Mouse (Mus musculus) stomach, embryonic 16.5 days (tissue): ENCODE data around the gene Tbc1d8. TPM values are rescaled to one million over a fixed set of nuclear protein-coding genes. Genes with fewer than 3 reads are reported as not detected.

Source experiments
- ATAC-seq: fragments of 200-750 bp; cut with Nextera tagmentation; 2 replicates; pipeline ENCODE4 v1.8.0; 2017; ENCODE audit warnings: moderate number of reproducible peaks, moderate TSS enrichment; ENCODE audit not compliant: insufficient read depth, low FRiP score
- H3K27ac ChIP-seq: fragments of 300-500 bp; sonication (generic); 2 replicates; pipeline ENCODE4 v1.5.1; 2014; ENCODE audit warnings: low read length
- H3K27me3 ChIP-seq: fragments of 300-500 bp; sonication (generic); 2 replicates; pipeline ENCODE4 v1.6.1; 2014; ENCODE audit warnings: low read length, control low read depth, mixed read lengths; ENCODE audit not compliant: control insufficient read depth, insufficient read depth
- H3K36me3 ChIP-seq: fragments of 300-500 bp; sonication (generic); 2 replicates; pipeline ENCODE4 v1.6.1; 2014; ENCODE audit warnings: low read length; ENCODE audit not compliant: control insufficient read depth, insufficient read depth
- H3K4me1 ChIP-seq: fragments of 300-500 bp; sonication (generic); 2 replicates; pipeline ENCODE4 v1.6.1; 2014; ENCODE audit warnings: low read length, control low read depth, mixed read lengths; ENCODE audit not compliant: control insufficient read depth, insufficient read depth
- H3K4me2 ChIP-seq: fragments of 300-500 bp; sonication (generic); 2 replicates; pipeline ENCODE4 v1.6.1; 2014; ENCODE audit warnings: low read depth, low read length, mixed read lengths
- H3K4me3 ChIP-seq: fragments of 300-500 bp; sonication (generic); replicated peaks from 2 replicates; pipeline ENCODE4 v1.5.1; 2014; ENCODE audit warnings: mild to moderate bottlenecking, low read length
- H3K9ac ChIP-seq: fragments of 300-500 bp; sonication (generic); 2 replicates; pipeline ENCODE4 v1.6.1; 2014; ENCODE audit warnings: low read length
- H3K9me3 ChIP-seq: fragments of 300-500 bp; sonication (generic); replicated peaks from 2 replicates; pipeline ENCODE4 v1.6.1; 2016; ENCODE audit warnings: low read length, control low read depth; ENCODE audit not compliant: control insufficient read depth
- WGBS: fragments of 180-500 bp; shearing (Covaris S2); extraction: QIAGEN DNeasy Blood & Tissue Kit; methylation state at CpG from one replicate; pipeline ENCODE4 v1.1.7; 2014; 5-methylcytosine and 5-hydroxymethylcytosine counted together
- polyA plus RNA-seq: library from polyadenylated mRNA; unstranded; fragments of >200 nt; fragmentation: Nextera tagmentation; extraction: Ambion mirVana; gene quantifications from 2 replicates; pipeline ENCODE4 v1.2.1, GENCODE M21; 2015

Gene Tbc1d8
- polyA plus RNA-seq, 1 experiment from 2014 or later, result 11.6 TPM

DNA sequence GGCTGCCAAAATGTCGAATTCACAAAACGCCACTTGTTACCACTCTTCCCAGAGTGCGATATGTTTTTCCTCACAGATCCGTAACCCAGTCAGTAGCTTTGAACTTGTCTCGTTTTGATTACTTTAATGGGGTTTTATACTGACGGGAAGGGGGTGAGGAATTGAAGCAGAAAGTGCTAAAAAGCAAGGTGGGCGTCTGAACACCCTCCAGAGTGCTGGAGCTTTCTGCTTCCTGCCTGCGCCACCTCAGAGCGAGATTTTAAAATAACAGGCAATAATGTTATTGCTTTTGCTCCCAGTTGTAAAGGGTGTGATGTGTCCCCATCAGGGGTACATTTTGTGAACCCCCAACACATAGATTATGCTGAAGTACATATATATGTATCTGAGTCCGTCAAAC is 139.7 kb downstream of the Tbc1d8 start:
- Histone ChIP-seq H3K4me1 (no peaks in the 10 kb centered on the region), H3K36me3 (no peaks in the 10 kb centered on the region), H3K9ac (no peak overlapping the region), H3K27ac (no peak overlapping the region), H3K9me3 (no peaks in the 10 kb centered on the region), H3K4me2 (no peak overlapping the region), H3K4me3 (no peak overlapping the region), H3K27me3 (no peaks in the 10 kb centered on the region)
- no peak for ATAC-seq
- WGBS, result 73% methylated on average over 10 of the region's 10 CpGs

DNA sequence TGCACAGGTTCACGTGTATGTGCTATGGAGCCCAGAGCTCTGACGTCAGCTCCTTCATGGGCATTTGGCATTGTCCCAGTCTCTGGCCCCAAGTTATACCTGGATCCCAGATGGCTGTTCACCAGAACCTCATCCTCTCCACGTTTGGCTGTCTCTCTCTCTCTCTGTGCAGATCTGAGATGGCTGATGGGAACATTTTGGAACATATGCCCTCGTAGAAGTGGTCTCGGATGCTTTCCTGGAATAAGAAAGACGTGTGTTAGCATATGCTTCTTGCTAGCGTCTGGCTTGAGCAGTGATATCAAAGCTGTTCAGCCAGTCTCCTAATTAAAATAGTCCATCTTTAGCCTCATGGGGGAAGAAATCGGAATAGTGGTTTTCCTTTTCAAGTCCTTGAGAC is 141.8 kb downstream of the Tbc1d8 start:
- no peak for ATAC-seq
- Histone ChIP-seq H3K4me3 (no peak overlapping the region), H3K36me3 (no peaks in the 10 kb centered on the region)

GRCm38 (mm10) chr1:39335561-39336196 is 142.9 kb downstream of the Tbc1d8 start:
- Histone ChIP-seq H3K4me2 (no peak overlapping the region), H3K4me1 (no peaks in the 10 kb centered on the region)
- 26% methylated on average over 15 of the region's 15 CpGs for WGBS

More for the DNA sequence above, 141.8 kb downstream of the Tbc1d8 start:
- no peaks in the 10 kb centered on the region for H3K27me3 ChIP-seq
- no peaks in the 10 kb centered on the region for H3K4me1 ChIP-seq
- no peak overlapping the region for H3K9ac ChIP-seq
- no peaks in the 10 kb centered on the region for H3K9me3 ChIP-seq
- no peak overlapping the region for H3K4me2 ChIP-seq
- WGBS, result 86% methylated on average over 8 of the region's 8 CpGs
- no peak overlapping the region for H3K27ac ChIP-seq

DNA sequence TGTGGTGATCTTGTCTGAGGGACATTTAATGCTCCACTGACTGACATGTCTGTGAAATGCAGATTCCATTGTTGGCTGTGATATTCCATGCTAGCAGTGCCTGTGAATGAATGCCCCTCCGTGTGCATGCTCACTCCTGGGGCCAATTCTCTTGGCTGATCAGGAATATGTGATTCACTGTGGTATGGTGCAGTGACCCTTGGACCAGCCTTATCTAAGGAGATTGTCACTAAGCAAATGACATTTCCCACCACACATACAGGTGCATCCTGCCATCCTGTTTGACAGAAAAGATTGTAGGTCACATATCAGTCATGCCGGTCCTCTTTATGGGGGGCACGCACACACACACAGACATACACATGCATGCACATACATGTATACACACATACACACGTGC is 146.1 kb downstream of the Tbc1d8 start:
- WGBS, result 78% methylated on average over 4 of the region's 4 CpGs
- ATAC-seq, result no peak
- H3K36me3 ChIP-seq, result no peaks in the 10 kb centered on the region
- H3K27ac ChIP-seq, result no peak overlapping the region
- no peak overlapping the region for H3K4me2 ChIP-seq
- no peak overlapping the region for H3K4me3 ChIP-seq
- no peaks in the 10 kb centered on the region for H3K27me3 ChIP-seq
- H3K4me1 ChIP-seq, result no peaks in the 10 kb centered on the region
- H3K9ac ChIP-seq, result no peak overlapping the region
- no peaks in the 10 kb centered on the region for H3K9me3 ChIP-seq

More at GRCm38 (mm10) chr1:39335561-39336196, 142.9 kb downstream of the Tbc1d8 start:
- no peak for ATAC-seq
- H3K36me3 ChIP-seq, result no peaks in the 10 kb centered on the region
- H3K9ac ChIP-seq, result no peak overlapping the region; the same call in 1 of the 2 replicates
- H3K27me3 ChIP-seq, result no peaks in the 10 kb centered on the region
- no peak overlapping the region for H3K27ac ChIP-seq
- H3K9me3 ChIP-seq, result no peaks in the 10 kb centered on the region
- no peak overlapping the region for H3K4me3 ChIP-seq

GRCm38 (mm10) chr1:39330857-39331594 is 147.5 kb downstream of the Tbc1d8 start:
- Histone ChIP-seq H3K36me3 (no peaks in the 10 kb centered on the region), H3K9me3 (no peaks in the 10 kb centered on the region), H3K27ac (no peak overlapping the region), H3K4me1 (no peaks in the 10 kb centered on the region), H3K4me3 (no peak overlapping the region), H3K9ac (no peak overlapping the region), H3K4me2 (no peak overlapping the region), H3K27me3 (no peaks in the 10 kb centered on the region)
- 90% methylated on average over 7 of the region's 7 CpGs for WGBS
- no peak for ATAC-seq

DNA sequence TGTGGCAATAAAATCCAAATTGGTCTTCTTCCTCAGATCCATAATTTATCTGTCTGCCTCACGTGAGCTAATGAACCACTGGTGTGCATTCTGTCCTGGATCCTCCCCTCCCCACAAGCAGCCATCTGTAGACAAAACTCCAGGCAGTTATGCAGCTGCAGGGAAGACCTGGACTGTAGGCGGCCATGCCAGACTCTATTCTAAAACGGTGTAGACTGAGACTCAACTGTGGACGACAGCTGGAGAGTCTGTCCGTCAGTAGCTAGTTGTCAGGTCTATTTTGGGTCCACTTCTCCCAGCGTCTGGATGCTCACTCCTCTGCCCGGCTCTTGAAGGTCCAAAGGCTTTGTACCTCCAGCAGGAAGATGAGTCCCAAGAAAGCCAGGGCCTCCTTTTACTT is 151.0 kb downstream of the Tbc1d8 start:
- H3K36me3 ChIP-seq, result no peaks in the 10 kb centered on the region
- no peak overlapping the region for H3K9ac ChIP-seq
- WGBS, result 79% methylated on average over 7 of the region's 7 CpGs
- no peak overlapping the region for H3K4me2 ChIP-seq
- no peak for ATAC-seq
- no peak overlapping the region for H3K27ac ChIP-seq
- H3K4me3 ChIP-seq, result no peak overlapping the region
- no peaks in the 10 kb centered on the region for H3K4me1 ChIP-seq
- no peaks in the 10 kb centered on the region for H3K27me3 ChIP-seq
- no peaks in the 10 kb centered on the region for H3K9me3 ChIP-seq

DNA sequence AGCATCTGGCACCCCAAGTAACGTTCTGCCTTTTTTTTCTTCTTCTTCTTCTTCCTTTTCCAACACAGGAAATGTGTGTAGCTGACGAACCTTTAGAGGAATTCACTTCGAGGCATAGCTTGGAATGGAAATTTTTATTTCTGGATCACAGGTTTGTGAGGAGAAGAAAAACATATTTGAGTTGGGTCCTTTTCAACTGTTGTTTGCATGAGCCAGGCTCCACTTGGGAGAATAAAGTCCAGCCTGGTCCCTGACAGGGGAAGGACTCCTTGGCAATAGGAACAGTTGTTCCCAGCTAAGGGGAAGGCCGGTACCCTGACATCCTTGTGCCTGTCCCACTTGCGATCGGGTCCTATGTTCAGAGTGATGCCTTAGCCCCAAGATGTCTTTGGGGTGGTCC is 153.3 kb downstream of the Tbc1d8 start:
- H3K36me3 ChIP-seq, result no peaks in the 10 kb centered on the region
- WGBS, result 86% methylated on average over 6 of the region's 6 CpGs
- no peak for ATAC-seq

DNA sequence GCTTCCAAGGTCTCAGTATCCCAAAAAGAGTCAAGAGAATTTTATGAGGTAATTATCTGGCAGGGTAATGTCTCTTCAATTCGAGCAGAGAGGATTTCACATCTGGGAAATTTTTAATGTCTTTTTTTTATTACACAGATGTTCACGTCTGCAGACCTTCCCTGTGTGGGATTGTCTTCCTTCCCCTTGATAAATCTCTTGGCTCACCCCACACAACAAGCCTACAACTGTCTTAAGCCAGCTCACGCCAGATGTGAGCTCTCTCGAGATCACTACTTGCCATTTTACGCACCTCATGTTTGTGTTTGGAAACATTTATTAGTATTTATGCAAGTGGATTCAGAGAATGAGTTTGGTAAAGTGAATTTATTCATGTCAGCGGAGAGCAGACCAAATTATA is 156.6 kb downstream of the Tbc1d8 start:
- ATAC-seq, result no peak
- 0 out of 2 replicates have a peak, but pooled peaks cover 5% of the 10 kb centered on the region for H3K4me1 ChIP-seq
- no peak overlapping the region for H3K9ac ChIP-seq
- H3K4me2 ChIP-seq, result no peak overlapping the region
- no peaks in the 10 kb centered on the region for H3K9me3 ChIP-seq
- H3K27ac ChIP-seq, result no peak overlapping the region
- H3K27me3 ChIP-seq, result no peaks in the 10 kb centered on the region
- H3K4me3 ChIP-seq, result no peak overlapping the region
- H3K36me3 ChIP-seq, result no peaks in the 10 kb centered on the region
- WGBS, result 54% methylated on average over 6 of the region's 6 CpGs

More for the DNA sequence above, 153.3 kb downstream of the Tbc1d8 start:
- Histone ChIP-seq H3K9ac (no peak overlapping the region), H3K4me1 (no peaks in the 10 kb centered on the region), H3K4me2 (no peak overlapping the region), H3K9me3 (no peaks in the 10 kb centered on the region), H3K27me3 (no peaks in the 10 kb centered on the region), H3K4me3 (no peak overlapping the region), H3K27ac (no peak overlapping the region)
